Mouse (Mus musculus) gastrocnemius, postnatal 14 days (tissue): ENCODE measurements around the gene Fam102a. TPM values are rescaled to one million over a fixed set of nuclear protein-coding genes. Genes with fewer than 3 reads are reported as not detected.

Experiments
- DNase-seq: peaks from one replicate; pipeline ENCODE4 v3.0.0; 2021; ENCODE audit warnings: mixed read lengths
- intact Hi-C: fragments of 180-260 bp; cut with DNase I; formaldehyde crosslinking; loops from one replicate; pipeline ENCODE4 v1.15.1; 2025; ENCODE audit warnings: low total_unique reads
- total RNA-seq, 2 experiments: library from RNA; stranded (reverse); gene quantifications; 2 replicates each; pipeline ENCODE4 v1.2.3; 2021

The Fam102a gene
- total RNA-seq, 2 experiments from 2014 or later = 3.5 to 4.2 TPM

DNA sequence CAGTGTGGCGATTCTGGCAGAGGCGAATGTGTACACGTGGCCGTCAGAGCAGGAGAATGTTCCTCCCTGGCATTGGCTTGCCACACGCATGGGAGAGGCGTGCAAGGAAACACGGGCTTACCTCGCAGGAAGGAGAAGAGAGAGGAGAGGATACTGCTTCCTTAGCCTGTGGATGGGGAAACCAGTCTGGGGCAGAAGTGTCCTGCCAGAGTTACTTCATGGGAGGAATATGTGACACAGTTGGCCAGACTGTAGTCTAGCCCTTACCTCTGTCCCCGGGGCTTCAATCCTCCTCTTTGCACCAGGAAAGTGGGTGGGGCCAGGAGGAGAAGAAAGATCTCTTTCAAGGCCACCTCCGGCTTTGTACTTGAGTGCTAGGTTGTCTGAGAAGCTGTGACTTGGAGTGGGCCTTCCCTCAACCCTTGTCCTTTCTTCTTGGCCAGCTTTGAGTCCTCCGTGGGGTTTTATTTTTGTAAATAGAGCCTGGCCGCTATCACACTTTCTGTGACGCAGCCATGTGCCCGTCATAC lies 4.4 kb downstream of the Fam102a start:
- intact Hi-C loops = no loop called here
- no peak for DNase-seq

DNA sequence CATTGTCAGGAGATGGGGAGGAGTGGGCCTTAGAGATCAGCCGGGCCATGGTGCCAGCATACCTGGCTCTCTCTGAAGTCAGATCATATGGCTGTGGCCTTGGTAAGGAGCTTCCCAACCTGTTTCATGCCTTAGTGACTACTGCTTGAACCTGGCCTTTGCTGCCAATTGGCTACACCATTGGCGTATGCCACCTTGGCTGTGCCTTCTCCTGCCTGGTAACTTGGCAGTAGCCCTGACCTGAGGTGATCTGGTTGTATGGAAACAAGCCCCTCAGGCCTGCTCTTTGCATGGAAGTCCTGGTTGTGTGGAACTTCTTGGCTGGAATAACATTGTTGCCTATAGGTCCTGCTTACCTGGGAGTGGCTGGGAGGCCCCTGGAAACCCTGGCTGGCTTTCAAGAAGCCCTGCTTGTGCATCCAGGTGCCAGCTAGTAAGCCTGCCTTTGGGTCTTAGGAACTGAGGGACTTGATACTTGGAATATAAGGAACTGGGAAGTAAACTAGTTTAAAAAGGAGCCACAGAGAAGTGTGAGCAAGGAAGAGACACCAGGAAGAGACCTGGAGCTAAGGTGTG lies 6.3 kb downstream of the Fam102a start:
- intact Hi-C loops = no loop called here
- DNase-seq = no peak

DNA sequence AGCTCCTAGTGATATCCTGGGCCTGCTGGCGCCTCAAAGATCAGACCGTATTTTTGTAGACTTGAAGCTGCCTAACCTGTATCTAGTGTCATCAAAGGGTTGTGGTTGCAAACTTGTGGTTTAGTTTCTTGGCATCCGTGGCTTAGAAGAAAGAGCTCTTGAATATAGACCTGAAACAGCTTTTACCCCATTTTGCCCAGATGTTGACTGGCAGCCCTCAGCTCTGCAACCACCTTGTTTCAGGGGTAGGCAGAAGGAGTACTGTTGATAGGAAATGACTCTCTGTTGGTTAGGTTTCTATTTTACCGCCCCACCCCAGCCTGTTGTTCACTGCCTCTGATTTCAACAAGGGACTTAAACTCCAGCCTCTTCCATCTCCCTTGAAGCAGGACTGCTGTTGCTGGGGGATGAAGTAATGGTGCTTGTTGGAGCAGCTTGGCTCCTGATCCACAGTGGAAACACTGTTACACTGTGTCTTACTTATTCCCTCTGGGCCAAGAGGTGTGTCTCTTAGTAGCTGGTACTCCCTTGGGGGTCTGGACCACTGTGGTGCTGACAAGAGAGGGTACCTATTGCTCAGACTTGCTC lies 6.9 kb downstream of the Fam102a start:
- no peak for DNase-seq
- intact Hi-C loops = no loop called here

DNA sequence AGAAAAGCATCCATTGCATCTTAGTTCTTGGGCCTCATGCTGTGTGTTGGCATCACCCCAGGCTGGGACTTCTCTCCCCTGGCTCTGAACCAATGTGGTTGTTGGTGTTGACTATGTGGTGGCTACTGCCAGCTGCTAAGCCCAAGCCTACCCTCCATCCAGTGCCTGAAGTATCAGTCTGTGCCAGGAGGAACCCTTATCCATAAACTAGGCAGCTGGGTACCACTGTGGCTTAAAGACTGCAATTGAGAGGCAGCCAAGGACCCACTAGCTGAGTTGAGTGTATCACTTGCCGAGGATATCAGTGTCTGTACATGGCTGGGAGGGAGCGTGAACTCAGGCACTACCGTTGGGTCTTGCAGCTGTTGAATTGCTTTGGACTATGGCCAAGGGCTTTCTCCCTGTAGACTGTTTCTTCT lies 7.9 kb downstream of the Fam102a start:
- DNase-seq = no peak
- intact Hi-C loops = no loop called here

DNA sequence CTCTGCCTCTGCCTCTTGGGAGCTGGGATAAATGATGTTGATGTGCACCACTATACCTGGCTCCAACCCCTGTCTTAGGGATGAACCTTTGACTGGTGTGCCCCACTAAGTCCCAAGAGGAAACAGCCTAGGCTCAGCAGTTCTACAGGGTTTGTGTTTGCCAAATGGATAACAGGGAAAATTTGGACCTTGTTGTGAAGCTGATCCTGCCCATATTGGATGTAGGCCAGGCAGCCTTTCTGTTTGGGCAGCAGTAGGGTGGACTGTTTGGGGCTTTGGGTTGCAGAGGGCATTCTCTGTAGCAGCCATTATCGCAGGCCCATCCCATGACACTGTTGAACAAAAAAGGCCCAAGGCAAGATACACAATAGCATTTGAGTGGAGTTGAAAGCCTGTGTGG lies 11.8 kb downstream of the Fam102a start:
- intact Hi-C loops = loop anchor here (5.0 kb wide), 1 partner anchor 40 kb away; no protein-coding TSS in a partner anchor
- no peak for DNase-seq

DNA sequence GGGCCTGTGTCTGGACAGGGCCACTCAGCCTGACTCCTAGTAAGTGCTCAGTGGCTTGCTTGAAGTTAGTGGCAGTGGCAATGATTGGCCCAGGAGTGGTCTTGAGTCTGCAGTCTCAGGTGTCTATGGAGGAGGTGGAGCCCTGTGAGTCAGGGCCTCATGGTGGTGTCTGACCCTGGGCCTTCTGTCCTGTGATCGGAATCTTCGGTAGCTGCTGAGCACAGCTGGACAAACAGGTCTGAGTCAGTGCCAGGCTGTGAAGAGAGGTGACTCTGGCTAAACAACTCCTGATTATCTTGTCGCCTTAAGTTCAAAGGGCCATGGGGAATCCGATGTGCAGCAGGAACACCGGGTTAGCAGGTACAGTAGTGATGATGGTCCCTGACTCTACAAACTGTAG lies 12.2 kb downstream of the Fam102a start:
- intact Hi-C loops = loop anchor here (5.0 kb wide), 1 partner anchor 40 kb away; no protein-coding TSS in a partner anchor
- no peak for DNase-seq

DNA sequence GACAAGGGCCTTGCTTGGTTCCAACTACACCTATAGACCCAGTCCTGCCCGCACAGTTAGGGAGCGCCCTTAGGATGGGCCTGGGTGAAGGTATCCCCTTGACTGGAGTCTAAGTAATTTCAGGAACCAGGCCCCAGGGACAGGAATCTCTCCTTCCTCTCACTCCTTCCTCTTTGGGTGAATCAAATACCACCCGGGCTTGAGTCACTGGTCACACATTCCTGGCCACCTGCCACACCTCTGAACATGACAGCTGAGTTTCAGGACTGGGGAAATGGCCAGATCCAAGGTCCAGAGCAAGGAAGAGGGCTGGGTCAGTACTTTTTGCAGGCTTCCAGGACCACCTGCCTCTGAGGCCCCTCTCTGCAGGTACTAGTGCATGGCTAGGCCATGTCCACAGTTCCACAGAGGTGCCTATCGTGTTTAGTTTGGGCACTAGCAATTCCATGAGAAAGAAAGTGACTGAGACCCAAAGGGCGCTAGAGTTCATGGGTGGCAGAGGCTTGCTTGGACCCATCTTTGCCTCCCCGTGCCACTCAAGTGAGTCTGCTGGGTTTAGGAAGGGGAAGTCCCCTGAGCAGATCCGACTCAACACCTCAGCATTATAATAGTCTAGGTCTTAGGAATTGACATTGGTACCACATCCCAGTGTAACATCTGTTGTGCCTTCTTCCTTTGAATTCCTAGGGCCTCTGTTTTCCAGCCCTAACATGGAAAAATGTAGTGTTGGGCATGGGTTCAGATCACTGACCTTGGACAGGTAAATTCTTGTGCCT lies 13.0 kb downstream of the Fam102a start:
- intact Hi-C loops = loop anchor here (5.0 kb wide), 1 partner anchor 41 kb away; no protein-coding TSS in a partner anchor
- peak; percentile 68 for DNase-seq

DNA sequence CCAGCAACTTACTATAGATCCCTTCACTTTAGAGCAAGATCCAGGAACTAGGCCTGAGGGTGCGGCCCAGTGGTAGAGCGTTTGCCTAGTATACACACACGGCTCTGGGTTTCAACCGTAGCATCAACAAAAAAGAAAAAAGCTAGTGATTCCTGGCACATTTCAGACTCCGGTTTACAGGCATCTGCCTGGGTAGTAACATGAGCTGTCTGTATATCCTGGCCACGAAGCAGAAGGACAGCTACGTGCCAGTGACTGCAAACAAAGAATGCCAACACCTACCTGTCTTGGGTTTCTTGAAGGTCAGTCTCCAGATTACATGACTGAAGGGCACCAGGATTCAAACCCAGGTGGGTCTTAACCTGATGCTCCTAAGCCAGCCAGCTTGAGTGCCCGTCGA lies 14.0 kb downstream of the Fam102a start:
- intact Hi-C loops = loop anchor here (5.0 kb wide), 1 partner anchor 42 kb away; no protein-coding TSS in a partner anchor
- DNase-seq = no peak

DNA sequence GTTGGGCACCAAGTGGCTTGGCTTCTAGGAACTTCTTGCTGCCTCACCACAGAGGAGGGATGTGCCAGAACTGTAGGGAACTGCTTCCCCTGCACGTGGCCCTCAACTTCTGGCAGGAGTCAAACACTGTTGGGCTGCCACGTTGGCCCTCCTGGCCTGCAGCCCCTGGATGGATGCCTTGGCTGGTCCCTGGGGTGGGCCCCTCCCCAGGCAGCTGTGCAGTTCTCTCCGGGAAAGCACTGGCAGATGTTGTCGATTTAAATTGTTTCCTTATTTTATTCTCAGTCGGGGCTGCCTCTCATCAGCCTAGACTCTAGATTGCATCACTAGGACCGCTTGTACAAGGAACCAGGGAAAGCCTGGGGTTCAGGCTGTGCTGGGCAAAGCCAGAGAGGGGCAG lies 14.6 kb downstream of the Fam102a start:
- peak; percentile 87 for DNase-seq
- intact Hi-C loops = loop anchor here (5.0 kb wide), 1 partner anchor 42 kb away; no protein-coding TSS in a partner anchor

DNA sequence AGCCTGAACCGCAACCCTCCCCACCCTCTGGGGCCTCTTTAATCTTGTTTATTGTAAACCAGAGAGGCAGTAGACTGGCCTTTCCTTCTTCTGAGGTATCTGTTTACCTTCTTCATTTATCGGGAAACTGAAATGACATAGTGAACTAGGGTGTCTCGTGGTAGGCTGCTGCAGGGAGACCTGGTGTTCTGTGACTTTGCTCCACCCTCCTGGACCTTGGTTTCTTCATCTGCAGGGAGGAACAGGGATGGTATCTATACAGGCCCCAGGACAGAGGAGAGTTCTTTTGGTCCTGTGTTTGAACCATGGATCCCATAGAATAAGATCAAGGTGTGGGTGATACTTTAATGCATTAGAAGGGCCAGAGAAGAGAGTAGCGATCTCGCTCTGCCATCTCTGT lies 16.1 kb downstream of the Fam102a start:
- intact Hi-C loops = no loop called here
- DNase-seq = no peak

DNA sequence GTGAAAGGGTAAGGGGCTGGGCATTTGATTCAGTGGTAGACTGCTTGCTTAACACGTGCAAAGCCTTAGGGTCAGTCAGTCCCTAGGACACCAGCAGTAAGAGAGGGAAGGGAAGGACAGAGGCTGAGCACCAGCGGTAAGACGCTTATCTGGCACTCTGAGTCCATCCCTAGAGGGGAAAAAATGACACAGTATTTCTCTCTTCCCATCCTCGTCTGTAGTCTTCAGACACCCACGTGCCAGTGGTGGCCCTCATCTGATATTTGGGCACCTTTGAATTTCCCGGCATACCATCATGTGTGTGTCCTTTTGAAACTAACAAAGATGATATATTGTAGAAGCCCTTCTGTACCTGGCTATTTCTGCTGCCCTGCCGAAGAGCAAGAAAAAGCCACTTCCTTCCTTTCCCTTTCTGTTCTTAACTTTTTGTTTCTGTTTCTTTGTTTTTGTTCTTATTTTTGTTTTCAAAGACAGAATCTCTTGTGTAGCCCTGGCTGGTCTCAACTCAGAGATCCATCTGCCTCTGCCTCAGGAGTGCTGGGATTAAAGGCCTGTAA lies 18.5 kb downstream of the Fam102a start:
- no peak for DNase-seq
- intact Hi-C loops = no loop called here

DNA sequence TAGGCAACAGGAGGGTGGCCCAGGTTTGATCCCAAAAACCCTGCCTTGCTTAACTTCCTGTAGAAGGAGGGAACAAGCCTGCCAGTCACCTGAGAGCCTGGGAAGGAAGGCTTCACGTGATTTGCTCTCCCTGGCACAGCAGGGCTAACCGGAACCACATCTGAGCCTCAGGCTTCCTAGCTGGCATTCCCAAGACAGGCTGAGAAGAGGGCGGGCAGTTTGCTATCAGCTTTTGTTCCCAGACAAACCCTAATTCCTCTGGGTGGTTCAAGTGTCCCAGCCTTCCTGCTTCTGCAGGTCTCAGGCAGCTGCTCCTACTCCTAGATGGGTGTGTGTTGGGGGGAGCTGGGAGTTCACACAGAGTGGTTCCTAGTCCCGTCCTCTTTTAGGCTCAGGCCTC lies 20.4 kb downstream of the Fam102a start:
- DNase-seq = no peak
- intact Hi-C loops = no loop called here

DNA sequence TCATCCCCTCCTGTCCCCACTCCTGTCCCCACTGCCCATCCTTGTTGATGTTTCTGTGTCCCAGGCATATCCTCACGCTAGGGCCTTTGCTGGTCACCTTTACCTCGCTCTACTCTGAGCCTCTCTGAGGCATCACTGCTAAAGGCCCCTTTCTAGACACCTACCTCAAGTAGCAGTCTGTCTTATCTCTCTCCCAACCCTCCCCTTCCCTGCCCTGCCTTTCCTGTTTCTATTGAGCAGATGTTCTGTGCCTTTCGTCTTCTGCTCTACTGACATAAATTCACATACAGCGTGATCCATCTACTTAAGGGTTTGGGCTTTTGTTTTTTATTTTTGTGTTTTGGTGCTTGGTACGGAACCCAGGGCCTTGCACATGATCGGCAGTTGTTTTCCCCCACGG lies 20.9 kb downstream of the Fam102a start:
- no peak for DNase-seq
- intact Hi-C loops = no loop called here

DNA sequence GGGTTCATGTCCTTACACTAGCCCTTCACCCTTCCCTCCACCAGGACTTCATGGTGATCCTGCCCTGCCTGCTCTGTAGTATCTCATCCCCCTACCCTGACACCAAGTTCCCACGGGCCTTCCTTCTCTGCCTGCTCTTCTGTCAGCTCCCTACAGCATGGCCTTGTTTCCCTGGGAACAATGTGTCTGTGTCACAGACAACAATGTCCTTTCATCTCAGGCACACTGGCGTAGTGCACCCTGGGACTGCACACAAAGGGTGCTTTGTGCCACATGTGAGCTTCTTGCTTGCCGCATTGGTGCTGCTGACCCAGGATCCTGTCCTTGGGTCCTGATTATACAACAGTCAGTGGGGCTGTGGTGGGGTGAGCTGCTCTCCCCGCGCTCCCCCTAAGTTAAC lies 24.4 kb downstream of the Fam102a start:
- DNase-seq = no peak

DNA sequence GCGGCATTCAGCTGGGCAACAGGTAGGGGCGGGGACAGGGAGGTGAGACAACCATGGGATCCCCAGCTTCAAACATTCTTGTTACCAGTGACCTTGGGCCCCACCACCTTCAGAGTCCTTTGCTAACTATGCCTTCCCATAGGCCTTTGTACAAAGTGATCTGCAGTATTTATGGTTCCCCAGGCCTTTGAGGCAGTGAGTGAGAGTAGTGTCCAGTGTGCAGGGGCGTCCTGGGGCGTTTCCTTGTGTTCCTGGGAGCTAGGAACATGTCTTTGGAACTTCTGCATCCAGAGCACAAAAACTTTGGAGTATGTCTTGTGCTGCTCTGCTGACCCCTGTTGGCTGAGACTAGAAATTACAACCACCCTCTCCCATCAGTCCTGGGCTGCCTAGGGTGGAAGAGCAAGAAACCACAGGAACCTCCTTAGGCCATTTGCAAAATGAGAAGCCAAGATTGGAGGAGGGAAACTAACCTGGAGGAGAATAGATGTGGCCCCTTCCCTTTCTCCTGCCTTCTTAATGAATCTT lies 31.5 kb downstream of the Fam102a start:
- intact Hi-C loops = no loop called here

More for the DNA sequence above, 24.4 kb downstream of the Fam102a start:
- intact Hi-C loops = no loop called here

DNA sequence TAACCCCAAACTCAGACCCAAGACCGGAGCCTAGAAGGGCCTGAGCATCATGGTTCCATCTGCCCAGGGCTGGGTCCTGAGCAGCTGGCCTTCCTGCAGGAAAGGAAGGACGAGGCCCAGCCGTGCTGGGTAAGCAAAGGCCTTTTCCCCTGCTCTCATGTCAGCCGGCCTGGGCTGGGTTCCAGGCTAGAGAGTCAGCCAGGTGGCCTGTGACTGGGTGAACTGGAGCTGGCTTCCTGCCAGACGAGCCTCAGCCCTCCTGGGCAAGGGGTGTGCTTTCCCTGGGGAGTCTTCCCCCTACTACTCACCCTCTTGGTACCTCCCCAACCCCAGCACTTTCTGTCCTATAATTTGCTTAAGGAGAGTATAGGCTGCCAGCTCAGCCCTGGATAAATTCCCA lies 33.0 kb downstream of the Fam102a start:
- intact Hi-C loops = loop anchor here (2.0 kb wide), 1 partner anchor 165 kb away; no protein-coding TSS in a partner anchor
- DNase-seq = peak; percentile 67

More for the DNA sequence above, 31.5 kb downstream of the Fam102a start:
- DNase-seq = peak; percentile 57

DNA sequence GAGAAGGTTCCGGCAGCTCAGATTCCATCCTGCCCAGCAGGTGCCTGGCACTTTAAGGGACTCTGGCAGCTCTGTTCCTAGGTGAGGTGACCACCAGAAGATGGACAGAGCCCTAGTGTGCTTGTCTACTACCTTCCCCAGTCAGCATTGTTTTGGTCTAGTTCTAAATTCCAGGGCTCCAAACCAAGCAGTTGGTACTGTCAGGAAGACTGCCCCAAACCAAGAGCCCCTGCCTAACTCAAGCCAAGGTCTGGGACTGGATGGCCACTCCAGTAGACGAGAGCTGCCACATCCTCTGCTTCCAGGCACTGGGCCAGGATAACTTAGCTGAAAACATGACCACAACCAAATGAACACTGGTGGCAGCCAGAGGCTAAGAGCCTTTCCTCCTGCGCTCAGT lies 33.8 kb downstream of the Fam102a start:
- no peak for DNase-seq
- intact Hi-C loops = loop anchor here (2.0 kb wide), 1 partner anchor 166 kb away; no protein-coding TSS in a partner anchor

DNA sequence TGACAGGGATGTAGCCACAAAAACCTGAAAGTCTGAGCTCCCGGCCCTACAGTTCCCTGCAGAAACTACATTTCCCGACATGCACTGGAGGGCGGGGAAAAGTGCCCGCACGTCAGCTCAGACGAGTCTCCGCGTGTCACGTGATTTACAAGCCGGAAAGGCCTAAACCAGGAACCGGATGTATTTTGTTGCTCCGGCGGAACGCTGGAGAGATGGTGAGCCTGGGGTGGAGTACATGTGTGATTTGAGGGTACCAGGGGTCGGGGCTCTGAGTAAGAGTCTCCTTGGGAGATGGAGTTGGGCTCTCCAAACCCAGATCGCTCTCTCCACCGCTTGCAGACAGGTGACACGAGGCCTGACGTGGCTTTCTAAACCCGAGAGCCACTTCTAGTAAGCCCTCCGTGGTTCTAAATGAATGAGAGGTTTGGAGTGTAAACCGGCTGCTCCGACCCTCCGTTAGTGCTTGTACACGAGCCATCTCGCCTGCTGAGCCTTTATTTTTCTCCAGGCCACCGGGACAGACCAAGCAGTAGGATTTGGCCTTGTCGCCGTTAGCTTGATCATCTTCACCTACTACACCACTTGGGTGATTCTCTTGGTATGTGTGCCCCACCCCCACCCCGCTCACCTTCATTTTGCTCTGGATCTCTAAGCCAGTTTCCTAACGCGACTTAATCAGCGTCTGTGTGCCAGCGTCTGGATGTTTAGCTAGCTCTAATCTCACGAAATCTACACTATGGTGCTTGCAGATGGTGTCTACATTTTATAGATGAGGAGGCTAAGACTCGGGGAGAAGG lies 35.8 kb downstream of the Fam102a start, which contains the start of gene Dpm2:
Gene Dpm2, plus strand, starts transcription at position 161 of the 797 bp plus-strand sequence.
- intact Hi-C loops = no loop called here

DNA sequence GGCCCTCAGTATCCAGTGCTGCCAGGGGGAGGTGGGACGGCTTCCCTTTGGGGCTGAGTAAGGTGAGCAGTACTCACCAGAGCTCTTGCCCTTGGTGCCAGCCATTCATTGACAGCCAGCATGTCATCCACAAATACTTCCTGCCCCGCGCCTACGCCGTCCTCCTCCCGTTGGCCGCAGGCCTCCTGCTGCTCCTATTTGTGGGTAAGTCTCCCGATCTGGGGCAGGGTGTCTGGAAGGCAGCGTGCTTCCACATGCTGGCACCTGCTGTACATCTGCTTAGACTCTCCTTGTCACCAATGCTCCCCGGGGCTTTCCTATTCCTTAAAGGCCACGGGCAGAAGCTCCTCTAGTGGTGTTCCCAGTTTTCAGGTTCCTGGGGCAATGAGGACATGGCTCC lies 37.1 kb downstream of the Fam102a start:
- intact Hi-C loops = no loop called here

More for the DNA sequence above, 35.8 kb downstream of the Fam102a start, which contains the start of gene Dpm2:
- DNase-seq = peak; percentile 90

More for the DNA sequence above, 37.1 kb downstream of the Fam102a start:
- DNase-seq = no peak
